Mouse (Mus musculus): Measurements from ENCODE around the gene Sorbs2. TPM values are rescaled to one million over a fixed set of nuclear protein-coding genes. Genes with fewer than 3 reads are reported as not detected.

Sorbs2 gene
- 303 TPM for polyA plus RNA-seq (2014; fragmentation: Illumina TruSeq; extraction: RNeasy Lipid Tissue Mini Kit (QIAGEN cat#74804); ENCODE audit: low read depth, low replicate concordance)

DNA sequence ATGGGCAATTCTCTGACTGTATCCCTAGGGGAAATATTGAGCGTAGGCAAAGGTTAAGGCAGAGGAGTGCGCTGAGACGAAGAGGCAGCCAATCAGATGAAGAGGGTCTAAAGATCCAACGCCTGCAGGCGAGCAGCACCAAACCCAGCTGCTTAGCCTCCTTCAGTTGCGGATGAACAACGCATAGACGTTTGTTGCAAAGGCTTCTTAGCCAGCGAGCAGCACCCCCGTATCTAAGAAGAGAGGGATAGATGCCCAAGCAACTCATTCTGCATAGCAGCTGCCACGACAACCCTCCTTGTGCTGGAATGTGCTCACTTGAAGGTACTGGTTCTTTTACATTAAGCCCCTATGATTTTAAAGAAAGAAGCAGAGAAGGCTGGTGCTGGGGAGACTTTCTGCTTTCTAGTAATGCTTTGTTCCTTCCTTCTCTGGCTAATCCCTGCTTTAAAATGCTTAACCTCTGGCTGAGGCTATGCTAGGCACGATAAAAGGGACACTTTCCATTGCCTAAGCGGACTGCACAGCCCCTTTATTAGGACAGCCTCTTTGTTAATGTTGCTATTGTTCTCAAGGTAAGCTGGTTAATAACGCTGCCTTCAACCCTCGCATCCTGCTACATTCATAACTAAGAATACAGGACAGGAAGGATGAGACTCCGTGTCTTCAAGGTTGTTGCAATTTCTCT, at the start of gene Sorbs2:
TSS of gene Sorbs2 (plus strand) at position 155 of the 688 bp plus-strand sequence.

Other genes starting within 250 kb of the Sorbs2 start
- not detected for gene F11, start 245.8 kb upstream of the Sorbs2 start, polyA plus RNA-seq (2014; fragmentation: Illumina TruSeq; extraction: RNeasy Lipid Tissue Mini Kit (QIAGEN cat#74804); ENCODE audit: low read depth, low replicate concordance)
- not detected for gene Klkb1, start 212.9 kb upstream of the Sorbs2 start, polyA plus RNA-seq (2014; fragmentation: Illumina TruSeq; extraction: RNeasy Lipid Tissue Mini Kit (QIAGEN cat#74804); ENCODE audit: low read depth, low replicate concordance)
- gene Gm45753, start 199.3 kb upstream of the Sorbs2 start, polyA plus RNA-seq (2014; fragmentation: Illumina TruSeq; extraction: RNeasy Lipid Tissue Mini Kit (QIAGEN cat#74804); ENCODE audit: low read depth, low replicate concordance): not detected
- 3.0 TPM for gene Cyp4v3, start 174.6 kb upstream of the Sorbs2 start, polyA plus RNA-seq (2014; fragmentation: Illumina TruSeq; extraction: RNeasy Lipid Tissue Mini Kit (QIAGEN cat#74804); ENCODE audit: low read depth, low replicate concordance)
- gene Fam149a, start 125.5 kb upstream of the Sorbs2 start, polyA plus RNA-seq (2014; fragmentation: Illumina TruSeq; extraction: RNeasy Lipid Tissue Mini Kit (QIAGEN cat#74804); ENCODE audit: low read depth, low replicate concordance): 3.4 TPM
- 7.8 TPM for gene Tlr3, start 96.7 kb upstream of the Sorbs2 start, polyA plus RNA-seq (2014; fragmentation: Illumina TruSeq; extraction: RNeasy Lipid Tissue Mini Kit (QIAGEN cat#74804); ENCODE audit: low read depth, low replicate concordance)